Mouse (Mus musculus) right cerebral cortex, adult 2 months (tissue): Measurements from ENCODE around the gene Snai3.

Experiments used
- DNase-seq, 2 experiments: peaks; one replicate each; pipeline ENCODE4 v3.0.0; 2021 to 2022; ENCODE audit warnings: low spot score in 2 of 2

The Snai3 gene

DNA sequence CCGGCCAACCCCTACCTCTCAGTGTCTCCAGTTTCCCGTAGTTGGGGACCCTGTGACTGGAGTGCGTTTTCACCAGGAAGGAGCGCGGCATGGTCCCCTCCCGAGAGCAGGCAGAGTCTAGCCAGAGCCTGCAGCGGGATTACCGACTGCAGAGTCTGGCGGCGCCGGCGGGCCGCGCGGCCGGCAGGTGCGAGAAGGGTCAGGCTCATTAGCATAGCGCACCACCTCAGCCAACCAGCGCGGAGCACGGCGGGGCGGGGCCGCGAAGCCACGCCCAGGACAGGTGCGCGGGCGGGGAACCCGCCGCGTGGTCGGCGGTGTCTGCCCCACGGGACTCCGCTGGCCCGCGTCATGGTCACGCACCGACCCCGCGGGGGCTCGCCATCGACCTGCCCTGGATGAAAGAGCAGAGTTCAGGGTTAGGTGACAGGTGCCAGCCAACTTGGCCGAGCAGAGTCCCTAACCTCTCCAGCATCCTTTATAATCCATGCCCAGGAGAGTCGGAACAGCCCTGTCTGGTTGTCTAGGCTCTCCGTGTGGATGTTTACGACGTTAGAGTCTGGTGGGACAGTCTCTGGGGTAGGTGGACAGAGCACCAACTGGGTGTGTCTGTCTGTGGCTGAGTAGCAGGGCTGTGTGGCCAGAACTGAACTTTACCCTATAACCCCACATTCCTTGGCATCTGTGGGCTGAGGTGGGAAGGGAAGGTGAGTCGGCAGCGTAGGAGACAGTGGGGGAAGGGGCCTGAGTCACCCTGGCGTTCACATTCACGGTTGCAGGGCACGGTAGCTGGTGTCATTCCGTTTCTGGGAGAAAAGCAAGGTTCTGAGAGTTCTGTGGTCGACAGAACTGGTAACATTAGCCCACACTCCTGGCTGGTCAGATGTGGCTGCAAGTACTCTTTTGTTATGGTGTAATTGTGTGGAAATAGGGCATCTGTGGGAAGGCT, at the start of gene Snai3:
Gene Snai3, minus strand, starts transcription at position 210 of the 949 bp plus-strand sequence.
- DNase-seq: no peak

DNA sequence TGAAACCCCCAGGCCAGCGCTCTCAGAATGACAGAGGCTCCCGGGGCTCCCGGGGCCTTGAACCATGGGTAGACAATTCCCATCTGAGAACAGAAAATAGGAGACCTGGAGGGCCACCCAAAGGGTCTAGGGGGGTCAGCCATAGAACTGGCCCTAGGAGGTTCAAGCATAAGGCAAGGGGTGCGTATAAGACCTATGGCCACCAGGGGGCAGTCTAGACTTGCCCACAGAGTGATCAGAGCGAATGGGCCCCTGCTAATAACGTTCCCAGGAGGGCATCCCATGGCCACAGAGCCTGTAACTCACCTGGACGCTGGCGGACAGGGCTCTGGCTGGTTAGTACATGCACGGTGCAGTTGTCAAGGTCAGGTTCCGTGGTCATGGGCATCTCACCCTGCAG, 40.3 kb upstream of the Snai3 start:
- peak; percentile 76 to 81 for DNase-seq

DNA sequence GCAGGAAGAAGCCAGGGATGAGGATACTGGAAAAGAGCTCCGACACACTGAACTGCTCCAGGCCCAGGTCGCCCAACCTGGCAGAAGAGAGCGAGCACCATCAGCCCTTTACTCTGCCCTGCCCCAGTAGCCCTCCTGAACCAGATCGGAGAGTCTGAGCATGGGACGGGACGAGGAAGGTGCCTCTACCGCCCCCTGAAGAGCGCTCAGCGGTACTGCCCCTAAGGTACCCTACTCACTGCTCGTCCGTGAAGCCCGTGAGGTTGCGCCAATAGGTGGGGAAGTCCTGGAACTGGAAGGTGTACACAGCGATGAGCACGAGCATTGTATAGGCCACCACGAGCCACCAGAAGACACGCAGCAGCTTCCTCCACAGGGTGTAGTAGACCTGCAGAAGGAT, 37.4 kb upstream of the Snai3 start:
- no peak for DNase-seq

DNA sequence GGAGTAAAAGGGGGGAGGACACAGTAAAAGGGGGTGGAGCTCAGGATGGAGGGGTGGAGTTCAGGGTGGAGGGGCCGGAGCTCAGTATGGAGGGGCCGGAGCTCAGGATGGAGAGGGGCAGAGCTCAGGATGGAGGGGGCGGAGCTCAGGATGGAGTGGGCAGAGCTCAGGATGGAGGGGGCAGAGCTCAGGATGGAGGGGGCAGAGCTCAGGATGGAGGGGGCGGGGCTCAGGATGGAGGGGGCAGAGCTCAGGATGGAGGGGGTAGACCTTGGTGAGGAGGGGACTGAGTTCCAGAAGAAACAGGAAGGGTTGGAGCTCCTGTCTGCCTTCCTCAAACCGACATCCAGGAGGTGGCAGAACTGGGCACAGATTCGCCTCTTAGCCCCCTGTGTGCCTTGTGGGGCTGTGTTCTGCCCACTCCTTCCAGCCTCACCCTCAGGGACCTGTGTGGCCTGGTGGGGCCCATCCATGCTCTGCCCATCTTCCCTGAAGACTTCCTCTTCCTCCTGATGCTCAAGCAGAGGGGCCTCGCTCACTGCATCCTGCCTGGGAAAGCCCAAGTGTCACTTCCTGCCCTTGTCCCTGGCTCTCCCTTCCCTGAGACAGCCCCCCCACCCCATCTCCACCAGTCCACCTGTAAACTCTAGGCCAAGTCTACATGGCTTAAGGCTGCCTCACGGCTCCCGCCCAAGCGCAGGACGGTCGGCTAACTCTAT, 36.6 kb upstream of the Snai3 start:
- DNase-seq: no peak

DNA sequence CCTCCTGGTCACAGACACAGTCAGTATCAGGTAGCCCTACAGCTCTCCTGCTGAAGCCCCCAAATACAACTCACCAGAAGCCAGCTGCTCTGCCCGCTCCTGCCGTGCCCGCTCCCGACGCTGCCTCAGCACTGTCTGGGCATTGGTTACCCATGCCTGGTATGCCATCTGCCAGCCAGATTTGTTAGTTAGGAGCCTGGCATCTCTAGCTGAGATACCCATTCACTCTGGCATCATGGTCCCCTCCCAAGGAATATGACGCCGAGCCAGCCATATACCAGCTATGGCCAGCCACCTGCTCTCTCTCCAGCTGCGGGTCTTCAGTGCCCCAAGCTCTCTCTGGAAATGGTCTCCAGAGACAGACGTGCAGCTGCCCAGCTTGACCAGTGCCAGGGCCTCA, 27.9 kb upstream of the Snai3 start:
- DNase-seq: no peak

DNA sequence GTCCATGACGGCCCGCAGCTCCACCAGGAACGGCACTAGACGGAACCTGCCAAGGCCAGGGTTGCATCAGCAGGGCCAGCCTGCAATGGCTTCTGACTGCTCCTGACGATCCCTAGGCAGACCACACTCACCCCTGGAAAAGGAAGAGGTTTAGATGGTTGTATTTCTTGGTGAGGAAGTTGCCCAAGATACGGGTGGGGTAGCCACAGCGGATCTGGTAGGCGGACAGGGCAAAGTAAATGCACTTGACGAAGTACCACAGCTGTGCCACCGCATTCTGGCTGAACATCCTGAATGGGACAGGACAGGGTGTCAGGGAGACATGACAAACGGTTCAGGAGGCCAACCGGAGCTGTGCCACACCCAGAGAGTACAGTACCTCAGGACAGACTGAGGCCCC, 24.3 kb upstream of the Snai3 start:
- DNase-seq: no peak

DNA sequence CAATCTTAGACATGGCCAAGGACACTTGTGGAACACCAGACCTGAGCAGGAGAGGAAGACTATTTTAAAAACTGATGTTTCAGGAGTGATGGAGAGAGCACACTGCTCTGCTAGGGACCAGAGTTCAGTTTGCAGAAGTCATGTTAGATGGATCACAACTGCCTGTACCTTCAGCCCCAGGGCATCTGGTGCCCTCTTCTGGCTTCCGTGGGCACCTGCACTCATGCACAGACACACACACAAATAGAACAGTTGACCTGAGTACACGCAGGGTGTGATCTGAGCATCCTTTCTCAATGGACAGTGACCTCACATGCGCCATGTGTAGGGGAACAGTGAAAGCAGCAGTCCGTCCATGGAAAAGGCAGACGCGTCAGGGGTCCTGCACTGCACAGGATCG, 23.3 kb upstream of the Snai3 start:
- no peak for DNase-seq

DNA sequence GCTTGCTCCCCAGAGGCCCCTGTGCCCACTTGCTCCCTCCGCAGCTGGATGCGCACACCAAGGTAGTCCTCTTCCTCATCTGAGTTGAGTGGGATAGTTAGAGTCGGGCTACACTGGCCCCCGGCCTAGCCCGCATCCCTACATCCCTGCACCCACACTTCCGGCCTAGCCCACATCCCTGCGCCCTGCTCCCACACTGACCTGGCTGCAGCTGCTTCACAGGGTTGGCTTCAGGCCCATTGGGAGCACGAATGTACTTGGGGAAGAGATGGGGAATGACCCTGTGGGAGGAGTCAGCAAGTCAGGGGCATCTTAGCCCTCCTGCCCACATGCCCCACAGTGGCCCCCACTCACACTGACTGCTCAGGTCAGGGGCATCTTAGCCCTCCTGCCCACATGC, 21.9 kb upstream of the Snai3 start:
- no peak for DNase-seq

DNA sequence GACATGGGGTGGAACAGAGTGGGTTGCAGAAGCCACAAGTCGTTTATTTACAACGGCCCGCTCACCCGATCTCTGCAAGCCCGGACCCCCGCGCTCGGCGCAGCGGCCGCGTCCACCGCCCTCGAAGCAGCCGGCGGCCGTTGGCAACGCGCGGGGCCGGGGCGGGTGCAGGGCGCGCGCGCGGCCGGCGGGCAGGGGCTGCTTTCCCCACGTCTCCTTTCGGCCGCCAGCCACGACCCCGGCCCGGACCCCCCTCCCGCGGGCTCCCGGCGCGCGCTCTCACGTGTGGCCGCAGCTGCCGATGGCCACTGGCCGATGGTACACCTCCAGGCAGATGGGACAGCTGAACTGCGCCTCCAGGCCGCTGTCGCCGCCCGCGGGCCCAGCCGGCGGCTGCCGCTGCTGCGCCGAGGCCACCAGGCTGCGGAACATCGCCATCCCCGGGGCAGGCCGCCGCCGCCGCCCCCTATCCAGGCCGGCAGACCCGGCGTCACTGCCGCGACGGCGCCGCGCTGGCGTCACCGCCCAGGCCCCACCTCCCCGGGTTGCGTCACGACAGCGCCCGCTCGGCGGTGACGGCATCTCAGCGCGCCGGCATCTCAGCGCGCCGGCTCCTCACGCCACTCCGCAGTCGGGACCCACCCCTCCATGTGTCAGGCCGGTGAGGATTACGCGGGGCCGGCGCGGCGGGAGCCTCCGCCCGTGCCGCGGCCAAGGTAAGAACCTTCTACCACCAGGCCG, 15.2 kb upstream of the Snai3 start, which contains the start of the genes Rnf166 and Ctu2:
Gene Rnf166, minus strand, starts transcription at position 485 of the 741 bp plus-strand sequence.
Gene Ctu2, plus strand, starts transcription at position 564 of the 741 bp plus-strand sequence.
- DNase-seq: peak; percentile 89 to 92

DNA sequence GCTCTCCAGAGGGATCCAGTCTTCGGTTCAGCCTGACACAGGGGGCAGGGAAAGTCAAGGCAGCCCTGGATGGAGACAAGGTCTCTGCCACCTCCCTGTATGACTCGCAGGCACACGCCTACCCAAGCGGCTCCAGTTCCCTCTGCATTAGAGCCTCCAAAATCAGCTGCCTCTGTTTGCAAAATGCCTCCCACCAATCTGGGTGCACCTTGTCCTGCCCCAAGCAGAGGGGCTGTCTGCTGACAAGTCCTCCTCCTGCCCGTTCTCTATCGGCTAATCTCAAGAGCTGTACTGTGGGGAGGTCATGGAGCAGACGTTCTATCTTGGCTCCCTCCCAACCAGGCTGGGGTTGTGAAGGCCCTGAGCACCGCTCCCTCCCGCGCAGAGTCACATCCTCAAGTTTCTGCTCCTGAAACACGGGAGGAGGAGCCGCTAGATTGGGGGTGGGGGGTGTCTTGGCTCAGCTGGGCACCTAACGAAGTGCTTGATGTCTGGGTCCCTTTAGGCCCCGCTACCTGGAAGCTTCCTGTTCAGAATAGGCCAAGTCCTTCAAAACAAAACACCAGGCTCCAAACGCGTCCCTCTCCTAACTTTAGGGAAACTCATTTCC, 14.5 kb upstream of the Snai3 start:
- peak in 1 of 2 experiments; percentile 40 for DNase-seq

DNA sequence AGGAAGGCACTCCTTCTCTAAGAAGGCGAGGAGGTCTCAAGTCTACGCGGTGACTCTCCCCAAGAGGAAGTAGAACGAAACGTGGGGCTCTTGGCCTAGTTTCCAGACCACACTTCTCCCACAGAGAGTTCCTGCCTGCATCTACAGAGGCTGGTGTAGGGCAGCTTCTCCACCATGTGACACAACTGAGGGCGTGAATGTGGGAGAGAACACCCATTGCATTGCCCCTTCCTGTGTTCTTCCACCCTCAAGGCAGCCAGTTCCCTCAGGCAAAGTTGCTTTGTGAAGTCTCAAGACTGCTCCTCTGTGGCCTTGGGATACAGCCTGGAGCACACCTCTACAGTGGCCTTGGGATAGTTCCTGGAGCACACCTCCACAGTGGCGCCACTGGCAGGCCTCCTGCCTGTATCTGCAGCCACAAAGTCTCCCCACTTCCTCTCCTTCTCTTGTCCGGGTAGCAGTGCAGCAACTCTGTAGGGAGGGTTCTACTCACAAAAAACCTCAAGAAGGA, 13.4 kb upstream of the Snai3 start:
- DNase-seq: no peak

DNA sequence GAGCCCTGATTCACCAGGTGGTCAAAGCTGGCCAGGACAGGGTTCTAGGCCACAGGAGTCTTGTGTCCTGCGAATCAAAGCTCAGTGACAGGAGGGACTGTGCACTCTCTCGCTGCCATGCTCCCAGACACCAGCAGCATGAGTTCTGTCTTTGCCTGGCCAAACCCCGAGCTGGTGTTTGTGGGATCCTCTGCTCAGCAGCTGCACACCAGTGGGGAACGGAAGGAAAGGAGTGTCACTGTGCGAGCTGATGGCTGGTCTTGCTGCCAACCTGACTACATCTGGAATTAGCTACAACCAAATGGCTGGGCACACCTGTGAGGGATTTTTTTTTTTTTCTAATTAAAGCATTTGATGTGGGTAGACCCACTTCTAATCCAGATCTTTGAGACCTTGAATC, 10.2 kb upstream of the Snai3 start:
- DNase-seq: no peak

DNA sequence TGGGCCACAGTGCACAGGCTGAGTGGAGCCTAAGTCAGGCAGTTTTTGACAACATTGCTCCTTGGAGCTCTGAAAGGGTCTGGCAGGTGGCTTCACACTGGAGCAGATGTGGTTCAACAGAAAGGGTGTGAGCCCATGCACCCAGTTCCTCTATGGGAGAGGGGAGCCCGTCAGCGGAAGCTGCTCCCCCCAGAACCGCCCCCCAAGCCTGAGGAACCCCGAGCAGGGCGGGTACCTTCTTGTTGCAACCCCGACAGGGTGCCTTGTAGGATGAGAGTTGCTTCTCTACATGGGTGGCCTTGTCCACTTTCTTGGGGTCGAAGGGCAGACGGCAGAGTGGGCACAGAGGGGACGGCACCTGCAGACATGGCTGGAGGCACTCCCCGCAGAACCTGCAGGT, 9.4 kb upstream of the Snai3 start:
- no peak for DNase-seq

DNA sequence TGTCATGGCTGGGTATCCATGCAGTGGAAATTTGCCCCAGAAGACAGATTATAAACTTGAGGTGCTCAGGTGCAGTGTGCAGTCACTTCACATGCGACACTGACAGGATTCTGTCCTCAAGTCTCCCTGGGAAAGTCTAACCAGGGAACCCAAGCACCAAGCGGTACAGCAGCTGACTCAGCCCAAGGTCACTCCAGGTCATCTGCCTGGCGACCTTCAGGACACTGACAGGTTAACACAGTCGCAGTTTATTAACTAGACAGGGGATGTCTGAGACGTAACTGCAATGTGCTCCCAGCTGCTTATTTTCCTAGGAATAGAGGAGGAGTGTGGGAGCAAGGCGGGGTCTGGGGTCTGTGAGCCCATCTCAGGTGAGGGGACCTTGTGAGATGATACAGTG, 8.9 kb upstream of the Snai3 start:
- DNase-seq: no peak

DNA sequence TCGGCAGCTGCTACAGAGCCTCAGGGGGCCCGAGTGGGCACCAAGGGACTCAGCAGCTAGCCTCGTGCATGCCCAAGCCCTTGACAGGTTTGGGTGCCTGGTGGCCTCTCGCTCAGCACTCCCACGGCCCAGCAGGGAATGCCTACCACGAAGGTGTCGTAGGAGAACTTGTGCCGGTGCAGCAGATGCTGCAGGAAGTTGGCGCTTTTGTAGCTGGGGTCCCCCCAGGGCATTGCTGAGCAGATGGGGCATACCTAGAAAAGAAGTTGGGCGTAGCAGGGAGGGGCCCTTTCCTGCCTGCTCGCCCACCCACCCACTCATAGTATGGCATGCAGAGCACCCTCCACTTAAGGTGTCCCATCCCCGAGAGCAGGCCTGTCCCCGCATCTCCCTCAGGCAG, 7.3 kb upstream of the Snai3 start:
- no peak for DNase-seq

DNA sequence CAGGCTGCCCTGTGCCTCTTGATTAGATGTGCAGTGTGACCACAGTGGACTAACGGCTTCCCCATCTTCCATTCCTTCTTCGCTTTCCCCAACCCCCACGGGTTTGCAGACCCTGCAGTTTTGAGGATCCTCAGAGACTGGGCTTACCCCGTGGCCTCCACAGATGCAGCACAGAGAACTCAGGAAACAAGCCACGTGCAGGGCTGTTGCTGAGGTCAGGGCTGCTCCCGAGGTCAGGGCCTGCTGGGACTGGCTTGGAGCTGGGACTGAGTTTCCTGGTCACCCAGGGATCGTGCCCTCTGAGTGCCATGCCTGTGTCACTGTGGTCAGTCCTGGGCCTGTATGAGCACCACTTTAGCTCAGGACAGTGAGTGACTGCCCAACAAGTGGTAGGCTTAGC, 4.5 kb upstream of the Snai3 start:
- no peak for DNase-seq

DNA sequence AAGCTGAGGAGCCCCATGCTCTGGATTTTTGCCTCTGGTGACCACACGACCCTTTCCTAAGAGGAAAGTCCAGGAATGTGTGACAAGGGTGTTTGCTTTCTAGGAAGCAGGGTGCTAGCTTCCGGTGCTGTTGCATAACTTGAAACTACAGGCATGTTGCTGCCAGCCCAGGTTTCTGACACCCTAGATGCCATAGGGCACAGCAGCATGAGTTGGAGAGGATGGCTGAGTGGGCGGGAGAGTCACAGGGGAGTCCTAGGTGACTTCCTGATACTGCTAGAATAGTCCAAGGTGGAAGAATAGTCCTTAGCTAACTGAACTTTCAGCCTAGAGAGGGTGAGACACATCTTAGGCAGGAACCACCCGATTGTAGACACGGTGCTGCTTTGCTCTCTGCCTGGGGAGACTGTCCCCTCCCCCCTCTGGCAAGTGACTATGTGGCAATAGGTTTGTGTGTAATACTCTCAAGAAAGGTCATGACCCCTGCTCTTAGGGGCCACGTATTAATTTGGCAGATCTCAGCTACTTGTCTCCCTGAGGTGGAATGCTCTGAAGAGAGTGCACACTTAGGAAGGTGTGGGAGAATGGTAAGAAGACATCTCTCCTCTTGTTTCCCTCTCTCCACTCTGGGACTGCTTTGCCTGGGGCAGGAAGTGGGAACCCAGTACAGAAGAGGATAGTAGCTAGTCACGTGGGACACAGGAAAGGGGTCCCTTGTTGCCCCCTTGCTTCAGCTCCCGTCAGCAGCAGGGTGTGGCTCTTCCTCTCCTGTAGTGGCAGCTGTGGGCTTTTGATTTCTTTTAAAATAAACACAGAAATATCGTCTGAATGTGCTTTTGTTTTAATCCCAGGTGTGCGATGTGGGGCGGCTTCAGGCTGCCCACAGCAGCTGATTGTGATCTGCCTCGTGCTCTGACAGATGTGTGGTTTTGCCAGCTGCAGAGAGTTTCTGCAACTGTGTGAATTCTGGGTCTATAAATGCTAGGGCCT, 3.4 kb upstream of the Snai3 start:
- DNase-seq: no peak

DNA sequence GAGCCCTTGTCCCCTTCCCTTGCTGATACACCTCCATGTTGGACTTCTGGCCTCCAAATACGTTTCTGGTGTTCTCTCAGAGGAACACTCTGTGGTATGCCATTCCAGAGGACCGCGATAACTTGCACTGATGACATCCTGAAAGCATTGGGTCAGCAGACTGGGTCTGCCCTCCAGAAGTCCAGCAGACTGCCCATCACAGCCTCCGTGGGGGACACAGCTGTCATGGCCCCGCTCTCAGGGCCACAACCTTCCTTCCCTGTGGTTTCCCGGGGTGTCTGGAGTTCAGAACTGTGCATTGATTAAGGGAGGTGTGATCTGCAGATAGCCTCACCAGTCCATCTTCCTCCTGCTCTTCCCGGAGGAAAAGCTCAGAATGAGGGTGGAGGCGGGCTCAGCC, 2.0 kb upstream of the Snai3 start:
- DNase-seq: no peak

DNA sequence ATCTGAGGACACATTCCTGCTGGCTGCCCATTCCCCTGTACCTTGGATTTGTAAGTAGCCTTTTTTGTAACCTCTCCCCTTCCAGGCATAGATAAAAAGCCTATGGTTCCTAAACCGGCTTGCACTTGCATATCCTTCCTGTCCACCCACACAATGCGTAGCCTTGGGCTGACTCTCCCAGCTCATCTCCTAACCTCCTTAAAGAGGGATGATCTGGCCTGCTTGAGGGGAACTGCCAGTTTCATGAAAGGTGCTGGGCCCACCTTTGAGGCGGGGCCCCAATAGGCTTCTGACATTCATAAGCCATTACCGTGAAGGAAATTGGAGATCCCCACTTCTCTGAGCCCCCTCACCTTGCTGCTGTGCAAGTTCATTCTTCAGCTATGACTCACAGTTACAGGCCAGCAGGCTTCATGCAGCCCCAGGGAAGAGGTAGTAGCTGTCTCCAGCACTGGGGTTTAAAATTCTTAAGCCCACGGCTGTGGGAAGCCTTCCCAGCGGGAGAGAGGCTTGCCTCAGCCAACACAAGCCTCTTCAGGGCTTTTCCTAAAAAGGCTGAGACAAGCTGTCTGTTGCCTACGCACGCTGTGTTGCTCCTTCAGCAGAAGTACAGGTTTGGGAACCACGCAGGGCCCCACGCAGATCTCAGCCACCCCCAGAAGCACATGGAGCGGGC, 1.1 kb upstream of the Snai3 start:
- peak; percentile 81 to 86 for DNase-seq

DNA sequence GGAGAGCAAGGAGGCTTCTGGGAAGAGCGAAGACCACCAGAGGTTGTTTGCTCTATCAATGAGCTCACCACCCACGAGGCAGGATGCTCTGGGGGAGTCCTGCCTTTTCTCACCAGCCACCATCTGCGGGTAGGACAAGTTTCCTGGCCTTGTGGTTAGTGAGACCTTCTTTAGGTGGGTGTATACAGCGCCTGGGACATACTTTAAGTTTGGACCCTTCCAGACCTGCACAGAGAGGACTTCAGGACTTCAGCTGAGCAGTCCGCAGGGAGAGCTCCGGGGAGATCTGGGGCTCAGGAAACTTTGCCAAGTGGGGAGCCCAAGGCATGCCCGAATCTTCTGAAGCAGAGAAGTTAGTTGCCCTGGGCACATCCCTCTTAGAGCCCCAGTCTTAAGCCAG, 543 bp downstream of the Snai3 start:
- DNase-seq: no peak
